Mouse (Mus musculus): ENCODE data around the gene Suz12. TPM values are rescaled to one million over a fixed set of nuclear protein-coding genes. Genes with fewer than 3 reads are reported as not detected.
"Not testable (repeated sequence)": the region's sequence is repeated elsewhere in the genome, so short reads cannot be mapped to it uniquely, and the experiment has no call there.

The Suz12 gene
- polyA plus RNA-seq, 1 experiment = 5.2 TPM

DNA sequence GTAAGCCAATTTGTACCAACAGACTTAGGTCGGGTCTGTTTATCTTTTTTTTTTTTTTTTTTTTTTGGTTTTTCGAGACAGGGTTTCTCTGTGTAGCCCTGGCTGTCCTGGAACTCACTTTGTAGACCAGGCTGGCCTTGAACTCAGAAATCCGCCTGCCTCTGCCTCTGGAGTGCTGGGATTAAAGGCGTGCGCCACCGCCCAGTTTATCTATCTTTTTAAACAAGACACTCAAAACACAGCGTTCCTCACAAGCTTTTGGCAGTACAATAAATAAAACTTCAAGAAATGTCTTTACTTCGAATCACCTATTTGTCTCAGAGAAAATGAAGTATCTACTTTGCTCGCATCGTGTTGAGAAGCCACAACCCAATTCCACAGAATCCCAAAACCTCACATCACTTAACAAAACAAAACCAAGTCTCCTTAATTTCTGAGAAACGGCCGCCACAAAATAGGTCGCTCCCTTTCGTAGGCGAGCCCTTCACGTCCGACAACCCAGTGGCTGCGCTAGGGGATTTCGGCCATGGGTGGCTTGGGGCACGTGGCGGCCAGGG lies 793 bp upstream of the Suz12 start:
- DNase-seq (ENCODE audit: low read depth) = no peak

DNA sequence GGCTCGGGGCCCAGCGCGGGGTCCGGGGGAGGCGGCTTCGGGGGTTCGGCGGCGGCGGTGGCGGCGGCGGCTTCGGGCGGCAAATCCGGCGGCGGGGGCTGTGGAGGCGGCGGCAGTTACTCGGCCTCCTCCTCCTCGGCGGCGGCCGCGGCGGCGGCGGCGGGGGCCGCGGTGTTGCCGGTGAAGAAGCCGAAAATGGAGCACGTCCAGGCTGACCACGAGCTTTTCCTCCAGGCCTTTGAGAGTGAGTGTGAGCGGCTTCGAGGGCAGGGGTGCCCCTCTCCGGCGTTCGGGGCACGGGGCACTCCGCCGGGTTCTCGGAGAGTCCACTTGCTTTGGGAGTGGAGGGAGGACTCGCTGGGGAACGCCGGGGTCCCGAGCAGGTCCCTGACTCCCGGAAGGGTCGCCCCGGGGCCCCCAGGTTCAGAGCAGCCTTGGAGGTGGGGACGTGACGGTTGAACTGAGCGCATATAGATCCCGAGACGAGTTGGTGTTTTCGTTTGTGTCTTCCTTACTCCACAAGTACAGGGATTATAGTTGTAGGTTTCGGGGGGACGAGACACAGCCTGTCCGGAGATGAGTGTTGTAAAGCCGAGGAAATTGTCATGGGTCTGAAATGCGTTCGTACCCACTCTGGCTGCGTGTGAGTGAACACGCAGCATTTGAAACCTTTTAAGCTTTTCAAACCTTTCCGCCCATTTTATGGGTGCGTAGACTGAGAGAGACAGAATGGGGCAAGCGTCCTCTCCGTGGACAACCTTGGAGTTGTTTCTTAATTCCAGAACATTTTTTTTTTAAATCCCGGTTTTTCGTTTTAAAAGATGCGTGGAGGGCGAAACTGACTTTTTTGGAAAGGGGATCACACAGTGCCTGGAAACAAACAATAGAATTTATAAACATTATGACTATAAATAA lies 707 bp downstream of the Suz12 start:
- no peak for DNase-seq (ENCODE audit: low read depth)

GRCm38 (mm10) chr11:79994271-79994988 lies 1.5 kb downstream of the Suz12 start:
- no peak for DNase-seq (ENCODE audit: low read depth)

- not testable (repeated sequence) for DNase-seq (ENCODE audit: low read depth)
These were observed 23.6 kb downstream of the Suz12 start for GRCm38 (mm10) chr11:80016533-80016932.

DNA sequence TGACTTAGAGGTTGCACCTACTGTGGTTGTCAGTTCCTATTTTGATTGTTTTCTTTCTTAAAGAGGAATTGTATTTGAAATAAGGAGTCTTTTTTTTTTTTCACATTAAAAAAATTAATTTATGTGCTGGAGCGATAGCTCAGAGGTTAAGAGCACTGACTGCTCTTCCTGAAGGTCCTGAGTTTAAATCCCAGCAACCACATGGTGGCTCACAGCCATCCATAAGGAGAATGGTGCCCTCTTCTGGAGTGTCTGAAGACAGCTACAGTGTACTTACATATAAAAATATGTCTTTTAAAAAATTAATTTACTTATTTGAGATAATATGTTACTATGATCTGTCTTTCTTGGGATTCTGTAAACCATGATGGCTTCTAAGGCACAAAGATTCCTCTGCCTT lies 26.9 kb downstream of the Suz12 start:
- DNase-seq (ENCODE audit: low read depth) = no peak

- DNase-seq (ENCODE audit: low read depth) = no peak
These were observed 28.4 kb downstream of the Suz12 start for GRCm38 (mm10) chr11:80021306-80021705.

GRCm38 (mm10) chr11:80037495-80037894 lies 44.6 kb downstream of the Suz12 start:
- no peak for DNase-seq (ENCODE audit: low read depth)

DNA sequence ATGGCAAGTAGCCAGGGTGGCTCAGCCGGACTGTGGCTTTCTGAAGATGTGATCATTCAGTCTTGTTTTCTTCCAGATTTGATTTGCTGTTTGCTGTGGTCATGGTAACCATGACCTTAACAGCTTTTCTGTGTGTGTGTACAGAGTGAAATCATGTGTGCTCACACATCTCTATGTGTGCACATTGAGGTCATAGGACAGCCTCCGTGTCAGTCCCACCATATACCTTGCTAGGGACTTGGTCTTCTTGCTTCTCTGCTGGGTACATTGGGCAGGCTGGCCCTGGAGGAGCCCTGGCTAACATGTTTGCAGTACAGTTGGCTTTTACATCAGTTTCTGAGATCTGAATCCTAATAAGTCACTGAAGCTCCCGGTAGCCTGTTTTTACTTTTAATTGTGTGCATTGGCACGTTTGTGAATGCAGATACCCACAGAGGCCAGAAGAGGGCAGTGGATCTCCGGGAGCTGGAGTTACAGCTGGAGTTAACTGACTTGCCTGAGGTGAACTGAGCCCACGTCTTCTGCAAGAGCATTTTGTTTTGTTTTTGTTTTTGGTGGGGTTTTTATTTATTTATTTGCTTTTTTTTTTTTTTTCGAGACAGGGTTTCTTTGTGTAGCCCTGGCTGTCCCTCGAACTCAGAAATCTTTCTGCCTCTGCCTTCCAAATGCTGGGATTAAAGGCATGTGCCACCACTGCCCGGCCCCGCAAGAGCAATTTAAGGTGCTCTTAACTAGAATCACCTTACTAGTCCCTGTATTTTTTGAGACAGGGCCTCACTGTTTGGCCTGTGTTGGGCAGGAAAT lies 49.9 kb downstream of the Suz12 start:
- DNase-seq (ENCODE audit: low read depth) = no peak

DNA sequence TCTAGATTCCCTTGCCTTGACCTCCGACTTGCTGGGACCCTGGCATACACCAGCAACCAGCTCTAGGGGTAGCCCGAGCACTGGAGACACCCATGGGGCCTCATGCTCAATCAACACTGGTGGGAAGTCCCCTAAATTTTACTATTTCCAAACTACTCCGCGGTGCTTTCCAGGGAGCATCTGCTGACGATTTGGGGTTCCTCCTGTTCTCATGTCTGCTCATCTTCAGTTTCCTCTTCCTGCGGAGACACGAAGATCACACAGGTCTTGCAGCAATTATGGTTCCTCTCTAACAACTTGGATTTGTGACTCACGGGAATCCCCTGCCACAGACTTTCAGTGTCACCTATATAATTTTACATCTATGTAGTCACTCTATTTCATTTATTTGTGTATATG lies 50.5 kb downstream of the Suz12 start:
- DNase-seq (ENCODE audit: low read depth) = no peak

GRCm38 (mm10) chr11:80046856-80047255 lies 54.0 kb downstream of the Suz12 start:
- DNase-seq (ENCODE audit: low read depth) = no peak

- DNase-seq (ENCODE audit: low read depth) = no peak
These were observed 57.2 kb downstream of the Suz12 start for GRCm38 (mm10) chr11:80050088-80050487.

- no peak for DNase-seq (ENCODE audit: low read depth)
These were observed 59.5 kb downstream of the Suz12 start for GRCm38 (mm10) chr11:80052456-80052855.

GRCm38 (mm10) chr11:80053171-80053570 lies 60.3 kb downstream of the Suz12 start:
- no peak for DNase-seq (ENCODE audit: low read depth)

DNA sequence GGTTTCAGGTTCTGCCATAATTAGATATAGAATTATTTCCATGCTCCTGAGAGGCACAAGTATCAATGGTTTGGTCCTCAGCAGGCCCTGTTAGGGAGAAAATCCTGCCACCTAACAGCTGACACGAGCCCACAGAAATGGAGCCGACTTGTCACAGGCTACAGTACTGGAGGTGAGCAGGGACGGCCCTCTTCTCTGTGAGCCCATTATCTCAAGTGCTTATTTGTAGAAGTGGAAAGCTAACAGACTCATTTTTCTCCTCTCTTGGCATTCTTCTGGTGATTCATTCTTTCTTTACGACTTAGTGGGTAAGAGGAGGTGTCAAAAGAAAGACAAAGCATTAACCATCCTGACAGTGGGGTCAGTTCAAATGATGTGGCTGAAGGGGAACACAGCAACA lies 61.8 kb downstream of the Suz12 start:
- no peak for DNase-seq (ENCODE audit: low read depth)

- no peak for DNase-seq (ENCODE audit: low read depth)
These were observed 63.2 kb downstream of the Suz12 start for GRCm38 (mm10) chr11:80056141-80056540.

- no peak for DNase-seq (ENCODE audit: low read depth)
These were observed 69.3 kb downstream of the Suz12 start for GRCm38 (mm10) chr11:80062159-80062558.

DNA sequence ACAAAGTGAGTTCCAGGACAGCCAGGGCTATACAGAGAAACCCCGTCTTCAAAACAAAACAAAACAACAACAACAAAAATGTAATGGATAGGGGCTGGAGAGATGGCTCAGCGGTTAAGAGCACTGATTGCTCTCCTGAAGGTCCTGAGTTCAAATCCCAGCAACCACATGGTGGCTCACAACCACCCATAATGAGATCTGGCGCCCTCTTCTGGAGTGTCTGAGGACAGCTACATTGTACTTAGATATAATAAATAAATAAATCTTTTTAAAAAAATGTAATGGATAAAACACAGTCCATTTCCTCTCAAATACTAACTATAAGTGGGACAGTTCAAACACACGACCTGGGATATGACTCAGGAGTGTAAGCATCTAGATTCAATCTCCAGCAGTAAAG lies 73.5 kb downstream of the Suz12 start:
- not testable (repeated sequence) for DNase-seq (ENCODE audit: low read depth)

DNA sequence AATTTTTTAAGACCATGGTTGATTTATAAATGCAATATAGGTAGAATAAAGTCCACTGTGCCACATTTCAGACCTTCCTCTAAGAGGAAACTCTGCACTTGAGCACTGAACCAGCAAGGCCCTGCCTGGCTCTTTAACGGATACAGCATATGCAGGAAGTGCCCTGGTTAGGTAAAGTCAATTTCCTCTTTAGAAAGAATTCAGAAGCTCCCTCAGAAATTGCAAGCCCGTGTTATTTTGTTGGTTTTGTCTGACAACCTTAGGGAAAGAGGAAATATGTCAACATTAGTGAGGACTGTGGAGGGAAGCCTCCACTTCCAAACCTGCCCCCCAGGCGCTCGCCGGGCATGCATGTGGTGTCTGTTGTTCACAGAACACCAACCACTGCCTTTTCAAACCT lies 74.7 kb downstream of the Suz12 start:
- no peak for DNase-seq (ENCODE audit: low read depth)

GRCm38 (mm10) chr11:80069815-80070214 lies 76.9 kb downstream of the Suz12 start:
- no peak for DNase-seq (ENCODE audit: low read depth)

GRCm38 (mm10) chr11:80071039-80071438 lies 78.1 kb downstream of the Suz12 start:
- DNase-seq (ENCODE audit: low read depth) = no peak

DNA sequence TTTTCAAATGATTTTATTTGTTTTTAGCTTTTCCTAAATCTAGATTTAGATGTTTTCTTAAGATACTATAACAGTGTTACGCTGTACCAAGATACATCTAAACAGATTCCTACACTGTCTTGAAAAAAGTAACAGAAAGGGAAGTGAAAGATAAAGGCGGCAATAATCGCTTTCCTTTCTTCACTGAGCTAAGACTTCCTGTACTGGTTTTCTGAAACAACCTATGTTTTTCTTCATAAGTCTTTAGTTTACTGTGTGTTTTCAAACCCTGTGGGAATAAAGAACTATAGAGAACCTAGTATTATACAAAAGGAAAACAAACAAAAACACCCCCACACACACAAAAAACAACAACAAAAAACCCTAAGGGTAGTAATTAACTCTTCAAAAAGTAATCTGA lies 79.5 kb downstream of the Suz12 start:
- DNase-seq (ENCODE audit: low read depth) = no peak

Data from gonadal fat pad, adult 2 months (tissue).